Comparison of ENCODE assay signal across 29 mouse cellular contexts in genomic region chr7:59013449-59014301, GRCm38 (mm10).
A peak's percentile ranks its signal among the peaks of the same experiment; 100 is the strongest.
DNase-seq lines count a peak whose midpoint lies in the region; ATAC-seq and TF ChIP-seq lines count a peak whose summit lies in the region.
"Had no signal": no experiment of that assay in that cellular context is flagged by ENCODE, and none has a peak within 500 bp of the region (broad histone marks: within the 10 kb centered on the region; RNA-seq: fewer than 3 reads in every experiment).

No protein-coding gene starts in this region.

- peak overlapping the region; percentile 45; the same call in 1 of the 2 replicates for H3K27ac ChIP-seq in hindbrain, embryonic 14.5 days
- no peak overlapping the region for H3K27ac ChIP-seq in hindbrain, embryonic 11.5 days (ENCODE audit: low read depth, low read length)
- H3K27ac ChIP-seq in midbrain, embryonic 13.5 days, result peak overlapping the region; percentile 55
- no peak overlapping the region for H3K27ac ChIP-seq in midbrain, embryonic 10.5 days (replicated peaks)
- peak overlapping the region; percentile 61 for H3K27ac ChIP-seq in midbrain, embryonic 15.5 days
- no peak overlapping the region for H3K27ac ChIP-seq in stomach, postnatal 0 days (replicated peaks)
- H3K27ac ChIP-seq: forebrain, embryonic 10.5 days; forebrain, embryonic 13.5 days; heart, adult 2 months; heart, embryonic 10.5 days; heart, embryonic 13.5 days; hindbrain, postnatal 0 days had no signal

- no peak for TF ChIP-seq EP300 in stomach, postnatal 0 days (optimal IDR thresholded peaks at IDR 0.05)

- no peaks in the 10 kb centered on the region for H3K27me3 ChIP-seq in hindbrain, embryonic 14.5 days (ENCODE audit: control insufficient read depth, insufficient read depth, low read length)
- H3K27me3 ChIP-seq in hindbrain, embryonic 11.5 days (ENCODE audit: control insufficient read depth, insufficient read depth, low read length), result no peaks in the 10 kb centered on the region
- no peaks in the 10 kb centered on the region for H3K27me3 ChIP-seq in midbrain, embryonic 13.5 days
- H3K27me3 ChIP-seq in midbrain, embryonic 10.5 days (ENCODE audit: low read depth, poor library complexity, severe bottlenecking), result no peaks in the 10 kb centered on the region
- H3K27me3 ChIP-seq in midbrain, embryonic 15.5 days (replicated peaks), result no peaks in the 10 kb centered on the region
- no peaks in the 10 kb centered on the region for H3K27me3 ChIP-seq in stomach, postnatal 0 days (ENCODE audit: control insufficient read depth, insufficient read depth, low read length)
- H3K27me3 ChIP-seq: CH12.LX; forebrain, embryonic 13.5 days; heart, embryonic 13.5 days; Patski had no signal

- 70% methylated on average over 9 of the region's 9 CpGs for WGBS in hindbrain, embryonic 14.5 days
- 83% methylated on average over 9 of the region's 9 CpGs for WGBS in hindbrain, embryonic 11.5 days
- whole genome bisulfite sequencing in midbrain, embryonic 13.5 days, result 81% methylated on average over 9 of the region's 9 CpGs
- WGBS in midbrain, embryonic 10.5 days, result 89% methylated on average over 9 of the region's 9 CpGs
- WGBS in midbrain, embryonic 15.5 days, result 72% methylated on average over 9 of the region's 9 CpGs
- 74% methylated on average over 9 of the region's 9 CpGs for WGBS in stomach, postnatal 0 days

- no peak overlapping the region for H3K4me2 ChIP-seq in hindbrain, embryonic 14.5 days (replicated peaks)
- no peak overlapping the region for H3K4me2 ChIP-seq in hindbrain, embryonic 11.5 days (replicated peaks; ENCODE audit: low read depth, low read length)
- H3K4me2 ChIP-seq in midbrain, embryonic 13.5 days (replicated peaks), result no peak overlapping the region
- no peak overlapping the region for H3K4me2 ChIP-seq in midbrain, embryonic 15.5 days
- H3K4me2 ChIP-seq in stomach, postnatal 0 days (replicated peaks; ENCODE audit: low read depth), result no peak overlapping the region
- H3K4me2 ChIP-seq: forebrain, embryonic 13.5 days; heart, embryonic 13.5 days had no signal

- no peak for DNase-seq in hindbrain, embryonic 14.5 days (ENCODE audit: low spot score)
- DNase-seq in hindbrain, embryonic 11.5 days (ENCODE audit: low spot score), result no peak
- no peak for DNase-seq in midbrain, embryonic 10.5 days (ENCODE audit: low spot score)
- DNase-seq in cerebellum, adult 11 months, result no peak
- no peak for DNase-seq in stomach, postnatal 0 days (ENCODE audit: low spot score)
- DNase-seq: adrenal gland, postnatal 10 days; adrenal gland, postnatal 36 days; B cell, adult 2 months; cerebellum, adult 11-12 months; cerebellum, adult 8-10 months; cerebellum, postnatal 10 days; cerebellum, postnatal 36 days; gastrocnemius, postnatal 10 days; gastrocnemius, postnatal 36 days; heart, adult 2 months; heart, postnatal 14 days; heart, postnatal 4 days had no signal

- no peak overlapping the region for H3K9ac ChIP-seq in hindbrain, embryonic 14.5 days
- H3K9ac ChIP-seq in hindbrain, embryonic 11.5 days (ENCODE audit: low read depth, low read length), result no peak overlapping the region
- no peak overlapping the region for H3K9ac ChIP-seq in midbrain, embryonic 13.5 days (replicated peaks)
- H3K9ac ChIP-seq in midbrain, embryonic 15.5 days, result no peak overlapping the region
- no peak overlapping the region for H3K9ac ChIP-seq in stomach, postnatal 0 days (ENCODE audit: low read length)
- H3K9ac ChIP-seq: forebrain, embryonic 13.5 days; heart, embryonic 13.5 days had no signal

- H3K9me3 ChIP-seq in hindbrain, embryonic 14.5 days (ENCODE audit: control insufficient read depth, low read length), result no peaks in the 10 kb centered on the region
- no peaks in the 10 kb centered on the region for H3K9me3 ChIP-seq in hindbrain, embryonic 11.5 days (ENCODE audit: control insufficient read depth, low read length)
- no peaks in the 10 kb centered on the region for H3K9me3 ChIP-seq in midbrain, embryonic 13.5 days
- H3K9me3 ChIP-seq in midbrain, embryonic 10.5 days (replicated peaks), result no peaks in the 10 kb centered on the region
- H3K9me3 ChIP-seq in midbrain, embryonic 15.5 days, result no peaks in the 10 kb centered on the region
- H3K9me3 ChIP-seq in stomach, postnatal 0 days (ENCODE audit: control insufficient read depth, low read length), result no peaks in the 10 kb centered on the region
- H3K9me3 ChIP-seq: forebrain, embryonic 10.5 days; forebrain, embryonic 13.5 days; heart, embryonic 10.5 days; heart, embryonic 13.5 days had no signal

- no peaks in the 10 kb centered on the region for H3K36me3 ChIP-seq in hindbrain, embryonic 14.5 days (replicated peaks; ENCODE audit: control insufficient read depth, insufficient read depth)
- no peaks in the 10 kb centered on the region for H3K36me3 ChIP-seq in hindbrain, embryonic 11.5 days (ENCODE audit: control insufficient read depth, insufficient read depth, low read length)
- no peaks in the 10 kb centered on the region for H3K36me3 ChIP-seq in midbrain, embryonic 13.5 days
- H3K36me3 ChIP-seq in midbrain, embryonic 10.5 days, result no peaks in the 10 kb centered on the region
- no peaks in the 10 kb centered on the region for H3K36me3 ChIP-seq in midbrain, embryonic 15.5 days (replicated peaks)
- no peaks in the 10 kb centered on the region for H3K36me3 ChIP-seq in stomach, postnatal 0 days (ENCODE audit: control insufficient read depth, insufficient read depth, low read length)
- H3K36me3 ChIP-seq: forebrain, embryonic 10.5 days; G1E; heart, embryonic 10.5 days; heart, embryonic 13.5 days had no signal

- no peak; the same call in 1 of the 2 replicates for ATAC-seq in hindbrain, embryonic 14.5 days (ENCODE audit: low FRiP score)
- no peak for ATAC-seq in hindbrain, embryonic 11.5 days (ENCODE audit: low FRiP score)
- peak; percentile 78 for ATAC-seq in midbrain, embryonic 13.5 days
- peak; percentile 74 for ATAC-seq in midbrain, embryonic 15.5 days (replicated peaks)
- ATAC-seq in stomach, postnatal 0 days (ENCODE audit: low FRiP score, low TSS enrichment), result no peak
- ATAC-seq: forebrain, embryonic 16.5 days; inflammation-experienced regulatory T-cells, adult 6 months; Patski had no signal

- H3K4me1 ChIP-seq in hindbrain, embryonic 14.5 days (replicated peaks; ENCODE audit: control insufficient read depth, insufficient read depth, low read length), result 0 out of 2 replicates have a peak, but pooled peaks cover 3% of the 10 kb centered on the region
- no peaks in the 10 kb centered on the region for H3K4me1 ChIP-seq in hindbrain, embryonic 11.5 days (replicated peaks; ENCODE audit: control insufficient read depth, insufficient read depth, low read length)
- 0 out of 2 replicates have a peak, but pooled peaks cover 11% of the 10 kb centered on the region for H3K4me1 ChIP-seq in midbrain, embryonic 13.5 days (replicated peaks)
- H3K4me1 ChIP-seq in midbrain, embryonic 10.5 days, result no peaks in the 10 kb centered on the region
- peaks cover 13% of the 10 kb centered on the region for H3K4me1 ChIP-seq in midbrain, embryonic 15.5 days
- H3K4me1 ChIP-seq in stomach, postnatal 0 days (replicated peaks; ENCODE audit: control insufficient read depth, insufficient read depth), result no peaks in the 10 kb centered on the region
- H3K4me1 ChIP-seq: forebrain, embryonic 10.5 days; forebrain, embryonic 13.5 days; heart, embryonic 10.5 days; heart, embryonic 13.5 days had no signal

- H3K4me3 ChIP-seq in hindbrain, embryonic 14.5 days (replicated peaks; ENCODE audit: low read length), result no peak overlapping the region
- H3K4me3 ChIP-seq in hindbrain, embryonic 11.5 days (ENCODE audit: low read depth, low read length), result no peak overlapping the region
- H3K4me3 ChIP-seq in midbrain, embryonic 13.5 days (replicated peaks), result no peak overlapping the region
- H3K4me3 ChIP-seq in midbrain, embryonic 10.5 days, result no peak overlapping the region
- H3K4me3 ChIP-seq in midbrain, embryonic 15.5 days, result no peak overlapping the region
- no peak overlapping the region for H3K4me3 ChIP-seq in stomach, postnatal 0 days (ENCODE audit: low read depth, low read length)
- H3K4me3 ChIP-seq: forebrain, embryonic 10.5 days; forebrain, embryonic 13.5 days; heart, adult 2 months; heart, embryonic 10.5 days; heart, embryonic 13.5 days had no signal

- TF ChIP-seq CTCF in stomach, postnatal 0 days (IDR thresholded peaks at IDR 0.05; ENCODE audit: low read depth), result no peak

Comparison
In these comparisons a context has a peak if more than half of its experiments do, and no peak if none do; other contexts are left out.
1. H3K27ac ChIP-seq: peak in hindbrain, embryonic 14.5 days (single experiment), midbrain, embryonic 13.5 days (single experiment) and midbrain, embryonic 15.5 days (single experiment); none in hindbrain, embryonic 11.5 days (single experiment), midbrain, embryonic 10.5 days (single experiment) and stomach, postnatal 0 days (single experiment).
2. ATAC-seq: peak in midbrain, embryonic 13.5 days (single experiment) and midbrain, embryonic 15.5 days (single experiment); none in hindbrain, embryonic 14.5 days (single experiment), hindbrain, embryonic 11.5 days (single experiment) and stomach, postnatal 0 days (single experiment).